Mouse (Mus musculus) MEL (cell line): ENCODE data around the gene Tst. TPM values are rescaled to one million over a fixed set of nuclear protein-coding genes. Genes with fewer than 3 reads are reported as not detected.

Source experiments
- DNase-seq: peaks from one replicate; pipeline ENCODE4 v3.0.0; 2011; ENCODE audit warnings: low read depth, low spot score
- H3K27ac ChIP-seq: 2 replicates; pipeline ENCODE4 v1.5.1; 2012; ENCODE audit warnings: low read depth, mild to moderate bottlenecking, control low read depth, low read length, moderate library complexity; ENCODE audit not compliant: control insufficient read depth
- H3K27me3 ChIP-seq, 2 experiments: fragments of 150-350 bp in 1 of 2; sonication (generic) in 1 of 2; 2 replicates each; pipeline ENCODE4 v1.6.1; 2012; ENCODE audit warnings: low read length in 2 of 2, mild to moderate bottlenecking in 2 of 2, improper control_type of control experiment in 1 of 2, moderate library complexity in 1 of 2; ENCODE audit not compliant: insufficient read depth in 2 of 2, control insufficient read depth in 1 of 2
- H3K36me3 ChIP-seq, 2 experiments: 2 replicates each; pipeline ENCODE4 v1.6.1; 2012 to 2014; ENCODE audit warnings: low read length in 2 of 2, improper control_type of control experiment in 1 of 2, inconsistent platforms in 1 of 2, mild to moderate bottlenecking in 1 of 2; ENCODE audit not compliant: insufficient read depth in 2 of 2, control insufficient read depth in 1 of 2
- H3K4me1 ChIP-seq, 2 experiments: fragments of 150-350 bp in 1 of 2; sonication (generic) in 1 of 2; 2 replicates each; pipeline ENCODE4 v1.6.1; 2012; ENCODE audit warnings: low read length in 2 of 2, improper control_type of control experiment in 1 of 2, mild to moderate bottlenecking in 1 of 2; ENCODE audit not compliant: insufficient read depth in 2 of 2, control insufficient read depth in 1 of 2
- H3K4me3 ChIP-seq, 2 experiments: fragments of 150-350 bp in 1 of 2; sonication (generic) in 1 of 2; 2 replicates each; pipeline ENCODE4 v1.5.1; 2012; ENCODE audit warnings: low read depth in 2 of 2, low read length in 2 of 2, mild to moderate bottlenecking in 2 of 2, moderate library complexity in 2 of 2, control low read depth in 1 of 2, improper control_type of control experiment in 1 of 2; ENCODE audit not compliant: control insufficient read depth in 1 of 2, insufficient read depth in 1 of 2
- H3K79me2 ChIP-seq: 2 replicates; pipeline ENCODE4 v1.6.1; 2012; ENCODE audit warnings: mild to moderate bottlenecking, low read length, moderate library complexity; ENCODE audit not compliant: control insufficient read depth, poor library complexity, insufficient read depth
- H3K9ac ChIP-seq: 2 replicates; pipeline ENCODE4 v1.6.1; 2012; ENCODE audit warnings: low read depth, mild to moderate bottlenecking, control low read depth, low read length, moderate library complexity; ENCODE audit not compliant: control insufficient read depth, poor library complexity, severe bottlenecking
- H3K9me3 ChIP-seq: fragments of 150-350 bp; sonication (generic); replicated peaks from 2 replicates; pipeline ENCODE4 v1.6.1; 2012; ENCODE audit warnings: mild to moderate bottlenecking, low read length, improper control_type of control experiment, moderate library complexity; ENCODE audit not compliant: insufficient read depth
- E2F4 ChIP-seq: IDR thresholded peaks from 2 replicates; pipeline ENCODE4 v1.6.1; 2011; ENCODE audit warnings: low read depth, low read length, improper control_type of control experiment, borderline replicate concordance
- ELF1 ChIP-seq: IDR thresholded peaks from 2 replicates; pipeline ENCODE4 v1.6.1; 2014; ENCODE audit warnings: low read depth, mild to moderate bottlenecking, inconsistent platforms, low read length, improper control_type of control experiment, moderate library complexity
- EP300 ChIP-seq, 2 experiments: IDR thresholded peaks; 2 replicates each; pipeline ENCODE4 v1.6.1; 2011; ENCODE audit warnings: improper control_type of control experiment in 2 of 2, low read length in 2 of 2, low read depth in 1 of 2, mild to moderate bottlenecking in 1 of 2
- ETS1 ChIP-seq: IDR thresholded peaks from 2 replicates; pipeline ENCODE4 v1.6.1; 2012; ENCODE audit warnings: low read depth, mild to moderate bottlenecking, inconsistent platforms, low read length, improper control_type of control experiment, moderate library complexity
- GABPA ChIP-seq: IDR thresholded peaks from 2 replicates; pipeline ENCODE4 v1.6.1; 2012; ENCODE audit warnings: low read depth, mild to moderate bottlenecking, inconsistent platforms, low read length, improper control_type of control experiment, moderate library complexity
- GATA1 ChIP-seq: IDR thresholded peaks from 2 replicates; pipeline ENCODE4 v1.6.1; 2011; ENCODE audit warnings: low read depth, low read length, improper control_type of control experiment
- HCFC1 ChIP-seq: IDR thresholded peaks from 2 replicates; pipeline ENCODE4 v1.6.1; 2012; ENCODE audit warnings: low read depth, mild to moderate bottlenecking, inconsistent platforms, low read length, improper control_type of control experiment, moderate library complexity
- JUND ChIP-seq: IDR thresholded peaks from 2 replicates; pipeline ENCODE4 v1.6.1; 2011; ENCODE audit warnings: low read depth, mild to moderate bottlenecking, improper control_type of control experiment, low read length
- KAT2A ChIP-seq: conservative IDR thresholded peaks from 2 replicates; pipeline ENCODE4 v1.6.1; 2012; ENCODE audit warnings: low read depth, low read length, improper control_type of control experiment, inconsistent platforms
- MAX ChIP-seq: IDR thresholded peaks from 2 replicates; pipeline ENCODE4 v1.6.1; 2011; ENCODE audit warnings: low read length, improper control_type of control experiment
- MEF2A ChIP-seq: IDR thresholded peaks from 2 replicates; pipeline ENCODE4 v1.6.1; 2014; ENCODE audit warnings: low read depth, mild to moderate bottlenecking, inconsistent platforms, low read length, improper control_type of control experiment; ENCODE audit not compliant: poor library complexity, insufficient replicate concordance, severe bottlenecking; ENCODE audit errors: extremely low read depth
- MYB ChIP-seq: IDR thresholded peaks from 2 replicates; pipeline ENCODE4 v1.6.1; 2011; ENCODE audit warnings: mild to moderate bottlenecking, low read depth, low read length, improper control_type of control experiment
- MYC ChIP-seq: IDR thresholded peaks from 2 replicates; pipeline ENCODE4 v1.6.1; 2011; ENCODE audit warnings: low read depth, mild to moderate bottlenecking, low read length, improper control_type of control experiment, moderate library complexity
- NELFE ChIP-seq: IDR thresholded peaks from 2 replicates; pipeline ENCODE4 v1.6.1; 2011; ENCODE audit warnings: low read depth, low read length, improper control_type of control experiment
- NRF1 ChIP-seq: IDR thresholded peaks from 2 replicates; pipeline ENCODE4 v1.6.1; 2014; ENCODE audit warnings: low read depth, mild to moderate bottlenecking, inconsistent platforms, low read length, improper control_type of control experiment, moderate library complexity; ENCODE audit not compliant: poor library complexity, insufficient read depth, severe bottlenecking
- POLR2AphosphoS2 ChIP-seq: IDR thresholded peaks from 2 replicates; pipeline ENCODE4 v1.6.1; 2011; ENCODE audit warnings: low read length, improper control_type of control experiment
- POLR2AphosphoS5 ChIP-seq: IDR thresholded peaks from 2 replicates; pipeline ENCODE4 v1.6.1; 2012; ENCODE audit warnings: low read depth, borderline replicate concordance, mild to moderate bottlenecking, inconsistent platforms, low read length, moderate library complexity, mixed read lengths
- RAD21 ChIP-seq: IDR thresholded peaks from 2 replicates; pipeline ENCODE4 v1.6.1; 2011; ENCODE audit warnings: mild to moderate bottlenecking, low read depth, low read length, improper control_type of control experiment
- SIN3A ChIP-seq: IDR thresholded peaks from 2 replicates; pipeline ENCODE4 v1.6.1; 2012; ENCODE audit warnings: low read length, improper control_type of control experiment, inconsistent platforms
- TAL1 ChIP-seq: IDR thresholded peaks from 2 replicates; pipeline ENCODE4 v1.6.1; 2012; ENCODE audit warnings: mild to moderate bottlenecking, inconsistent platforms, low read length, moderate library complexity, mixed read lengths
- UBTF ChIP-seq: IDR thresholded peaks from 2 replicates; pipeline ENCODE4 v1.6.1; 2012; ENCODE audit warnings: low read depth, mild to moderate bottlenecking, inconsistent platforms, low read length, improper control_type of control experiment, moderate library complexity, borderline replicate concordance; ENCODE audit not compliant: insufficient read depth
- USF2 ChIP-seq, 2 experiments: IDR thresholded peaks; 2 replicates each; pipeline ENCODE4 v1.6.1; 2011 to 2012; ENCODE audit warnings: improper control_type of control experiment in 2 of 2, low read length in 2 of 2, borderline replicate concordance in 1 of 2, inconsistent platforms in 1 of 2, low read depth in 1 of 2, mild to moderate bottlenecking in 1 of 2; ENCODE audit not compliant: insufficient read depth in 1 of 2
- ZNF384 ChIP-seq: IDR thresholded peaks from 2 replicates; pipeline ENCODE4 v1.6.1; 2012; ENCODE audit warnings: low read depth, mild to moderate bottlenecking, inconsistent platforms, low read length, improper control_type of control experiment
- polyA plus RNA-seq, 2 experiments: library from polyadenylated mRNA; stranded (reverse) in 1 of 2; unstranded in 1 of 2; fragments of >175 nt in 1 of 2; fragments of >200 nt in 1 of 2; gene quantifications; 2 replicates each; pipeline versions ENCODE4 v1.2.1 to v1.2.4; 2012; ENCODE audit warnings: low replicate concordance in 2 of 2, low read depth in 1 of 2; ENCODE audit not compliant: insufficient read length in 2 of 2, insufficient read depth in 1 of 2, missing spikeins in 1 of 2
- total RNA-seq: library from RNA; depleted of rRNA; stranded (reverse); fragments of 300-350 nt; gene quantifications from 2 replicates; pipeline ENCODE4 v1.2.3, GENCODE M21; 2012

Gene Tst
- total and polyA plus RNA-seq, 3 experiments, result 29.5 to 34.8 TPM; not detected in 1

DNA sequence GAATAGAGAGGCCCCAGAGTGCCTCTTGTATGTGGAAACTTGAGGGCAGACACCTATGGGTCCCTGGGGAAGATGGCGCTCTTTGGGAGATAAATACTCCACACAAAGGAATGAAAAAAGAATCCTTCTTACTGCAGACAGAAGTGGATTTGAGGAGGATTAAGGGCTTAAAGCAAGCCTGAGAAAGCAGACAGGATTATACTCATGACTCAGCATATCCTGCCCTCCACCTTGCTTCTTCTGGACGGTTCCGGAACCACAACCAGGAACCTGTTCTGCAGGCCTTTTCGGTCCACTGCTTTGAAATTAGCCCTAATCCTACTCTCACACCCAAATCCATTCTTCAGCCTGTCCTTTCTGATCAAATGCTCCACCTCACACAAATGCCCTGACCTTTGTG lies 23.6 kb downstream of the Tst start:
- Histone ChIP-seq H3K4me1 (peaks cover 0 to 23% of the 10 kb centered on the region in 2 experiments; a peak in 3 of 4 replicates), H3K27ac (no peak overlapping the region), H3K4me3 (no peak overlapping the region), H3K9ac (no peak overlapping the region), H3K27me3 (no peaks in the 10 kb centered on the region), H3K79me2 (no peaks in the 10 kb centered on the region; the same call in 1 of the 2 replicates), H3K36me3 (peaks cover 0 to 3% of the 10 kb centered on the region in 2 experiments; a peak in 2 of 4 replicates), H3K9me3 (no peaks in the 10 kb centered on the region)
- no peak for DNase-seq
- TF ChIP-seq POLR2AphosphoS5, result no peak
- no peak for TF ChIP-seq ELF1
- TF ChIP-seq NRF1, result no peak
- no peak for TF ChIP-seq RAD21
- TF ChIP-seq JUND, result no peak
- TF ChIP-seq E2F4, result no peak
- TF ChIP-seq KAT2A, result no peak

- Histone ChIP-seq H3K27me3 (no peaks in the 10 kb centered on the region), H3K4me1 (peaks cover 0 to 30% of the 10 kb centered on the region in 2 experiments; a peak in 3 of 4 replicates), H3K36me3 (peaks cover 0 to 6% of the 10 kb centered on the region in 2 experiments; a peak in 2 of 4 replicates), H3K27ac (no peak overlapping the region), H3K9ac (no peak overlapping the region), H3K9me3 (no peaks in the 10 kb centered on the region), H3K4me3 (no peak overlapping the region), H3K79me2 (no peaks in the 10 kb centered on the region; the same call in 1 of the 2 replicates)
- TF ChIP-seq TAL1 (no peak), MAX (no peak), MEF2A (no peak), EP300 (IDR thresholded peaks at IDR 0.05; ENCODE audit: low read depth in 1 of 2, low read length in 2 of 2) (no peak), ETS1 (no peak), MYC (no peak), POLR2AphosphoS2 (no peak), SIN3A (no peak), MYB (no peak), HCFC1 (no peak), RAD21 (no peak), NELFE (no peak), POLR2AphosphoS5 (no peak), GABPA (no peak), USF2 (IDR thresholded peaks at IDR 0.05; ENCODE audit: borderline replicate concordance in 1 of 2, insufficient read depth in 1 of 2, low read depth in 1 of 2, low read length in 2 of 2) (no peak), UBTF (no peak), ZNF384 (no peak), GATA1 (no peak)
- no peak for DNase-seq
These were observed 25.0 kb downstream of the Tst start for GRCm38 (mm10) chr15:78380741-78381140.
